Mouse (Mus musculus) c-Kit-positive CD71-negative TER-119-negative erythroid progenitor cells, embryonic 14.5 days (primary cell): ENCODE measurements around the gene Hmg20b.
A peak's percentile ranks its signal among the peaks of the same experiment; 100 is the strongest.

ENCODE experiments used
- DNase-seq: peaks from one replicate; pipeline ENCODE4 v3.0.0-alpha.2; 2013; ENCODE audit warnings: low read depth

The Hmg20b gene

GRCm38 (mm10) chr10:81378553-81379182 is 28.4 kb upstream of the Hmg20b start:
- peak; percentile 100 for DNase-seq

GRCm38 (mm10) chr10:81377793-81378552 is 27.7 kb upstream of the Hmg20b start, which contains the start of gene Fzr1:
TSS of gene Fzr1 (minus strand) at chr10:81378516.
- no peak for DNase-seq

GRCm38 (mm10) chr10:81377362-81377664 is 27.0 kb upstream of the Hmg20b start:
- DNase-seq: no peak

- DNase-seq: no peak
These were observed 26.5 kb upstream of the Hmg20b start for GRCm38 (mm10) chr10:81376561-81377361.

GRCm38 (mm10) chr10:81375322-81375721 is 25.0 kb upstream of the Hmg20b start:
- no peak for DNase-seq

GRCm38 (mm10) chr10:81367207-81367495 is 16.9 kb upstream of the Hmg20b start:
- no peak for DNase-seq

DNA sequence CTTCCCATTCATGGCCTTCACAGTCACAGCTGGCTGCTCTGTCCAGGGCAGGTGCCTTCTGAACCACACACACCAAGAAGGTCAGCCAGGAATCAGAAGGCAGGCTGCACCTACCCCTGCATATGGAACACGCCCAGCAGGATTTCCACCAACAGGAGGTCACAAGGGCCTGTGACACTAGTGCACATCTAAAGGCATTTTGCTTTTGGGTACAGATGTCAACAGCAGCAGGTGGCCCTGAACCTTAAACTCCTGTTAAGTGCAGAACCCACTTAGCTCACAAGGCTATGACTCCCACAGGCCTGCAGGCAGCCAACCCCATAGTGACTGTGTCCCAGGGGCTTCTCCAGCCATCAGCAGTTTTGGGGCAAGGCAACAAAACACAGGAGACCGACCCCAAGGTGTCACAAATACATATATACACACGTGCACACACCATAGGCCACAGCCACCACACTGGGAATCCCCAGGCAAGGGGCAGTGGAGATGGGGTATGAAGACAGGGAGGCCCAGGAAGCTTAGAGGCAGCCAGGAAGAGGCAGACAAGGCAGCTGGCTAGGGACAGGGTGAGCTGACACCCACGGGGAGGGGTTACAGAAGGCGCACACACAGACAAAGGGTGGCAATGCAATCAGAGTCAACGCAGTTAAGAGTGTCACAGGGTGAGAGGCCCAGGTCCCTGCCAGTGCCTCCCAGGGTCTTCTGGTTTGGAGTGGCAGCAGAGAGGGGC is 16.4 kb upstream of the Hmg20b start:
- DNase-seq: no peak

- DNase-seq: no peak
These were observed 15.6 kb upstream of the Hmg20b start, which contains the start of gene 4930404N11Rik for GRCm38 (mm10) chr10:81365672-81366476. TSS of gene 4930404N11Rik (minus strand) at chr10:81365816.

DNA sequence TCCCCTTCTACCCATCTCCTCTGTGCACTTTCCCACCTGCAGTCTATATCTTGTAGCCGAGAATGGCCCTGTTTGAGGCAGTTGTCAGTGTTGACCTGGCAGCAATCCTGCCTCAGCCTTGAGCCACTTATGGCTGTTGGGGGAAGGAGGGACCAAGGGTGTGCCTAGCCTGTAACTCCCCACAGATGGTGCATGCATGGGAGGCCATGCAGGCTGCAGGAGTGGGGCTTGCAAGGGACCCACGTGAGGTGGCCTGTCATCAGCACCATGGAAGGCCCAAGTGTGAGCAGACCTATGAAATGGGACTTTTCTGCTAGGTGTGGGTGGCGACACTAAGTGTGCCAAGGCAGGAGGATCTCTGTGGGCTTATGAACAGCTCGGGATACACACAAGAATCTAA is 14.8 kb upstream of the Hmg20b start:
- DNase-seq: no peak

DNA sequence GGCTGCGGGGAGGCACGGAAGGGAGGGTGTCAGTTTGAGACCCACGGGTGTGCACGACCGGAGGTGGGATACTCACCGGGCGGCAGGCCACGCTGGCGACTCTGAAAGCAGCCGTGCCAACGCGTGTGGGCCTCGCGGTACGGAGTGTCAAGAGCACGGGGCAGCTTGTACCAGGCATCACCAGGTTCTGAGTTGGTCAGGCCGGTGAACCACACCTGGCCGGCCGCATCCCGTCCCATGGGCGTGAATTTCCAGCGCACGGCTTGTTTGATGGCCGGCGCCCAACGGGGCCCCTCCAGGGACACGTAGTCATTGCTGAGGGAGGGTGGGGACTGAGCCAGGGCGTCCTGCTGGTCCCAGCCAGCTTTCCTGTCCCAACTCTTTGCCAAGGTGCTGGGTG is 14.4 kb upstream of the Hmg20b start:
- DNase-seq: no peak

DNA sequence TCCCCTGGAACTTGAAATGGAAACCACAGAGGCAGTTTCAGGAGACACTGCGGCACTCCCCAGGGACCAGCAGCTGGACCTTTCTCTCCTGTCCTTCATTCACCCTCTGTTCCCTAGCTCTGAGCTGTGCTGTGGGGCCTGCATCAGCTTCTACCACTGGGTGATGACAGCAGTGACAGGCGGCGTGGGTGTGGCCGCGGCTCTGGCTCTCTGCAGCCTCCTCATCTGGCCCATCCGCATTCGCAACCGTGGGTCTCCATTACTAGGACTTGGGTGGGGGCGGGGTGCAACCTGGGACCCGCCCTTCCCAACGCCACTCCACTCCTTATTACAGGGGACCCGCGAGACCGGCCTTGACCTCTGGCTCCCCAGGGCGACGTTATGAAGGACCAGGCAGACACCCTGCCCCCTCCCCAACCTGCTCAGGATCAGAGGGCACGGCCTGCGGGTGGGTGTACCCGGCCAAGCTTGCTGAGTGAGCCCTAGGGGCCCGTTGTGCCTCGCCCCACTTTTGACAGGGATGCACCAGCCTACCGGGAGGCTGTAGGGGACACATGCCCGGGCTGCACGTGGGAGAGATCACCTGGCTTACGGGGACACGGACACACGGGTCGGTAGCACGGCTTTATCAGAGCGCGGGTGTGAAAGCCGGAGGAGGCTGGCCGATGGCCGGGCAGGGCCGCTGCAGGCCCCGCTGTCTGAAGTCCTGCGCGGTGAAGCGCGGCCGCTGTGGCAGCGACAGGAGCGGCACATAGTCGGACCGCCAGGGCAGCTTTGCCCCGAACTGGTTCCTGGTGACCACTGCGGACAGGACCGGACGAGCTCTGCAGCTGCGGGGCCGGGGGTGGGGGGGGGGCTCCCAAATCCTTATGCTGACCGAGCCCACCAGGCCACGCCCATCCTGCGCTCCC is 13.4 kb upstream of the Hmg20b start:
- DNase-seq: no peak

- DNase-seq: no peak
These were observed 12.2 kb upstream of the Hmg20b start for GRCm38 (mm10) chr10:81362336-81362949.

DNA sequence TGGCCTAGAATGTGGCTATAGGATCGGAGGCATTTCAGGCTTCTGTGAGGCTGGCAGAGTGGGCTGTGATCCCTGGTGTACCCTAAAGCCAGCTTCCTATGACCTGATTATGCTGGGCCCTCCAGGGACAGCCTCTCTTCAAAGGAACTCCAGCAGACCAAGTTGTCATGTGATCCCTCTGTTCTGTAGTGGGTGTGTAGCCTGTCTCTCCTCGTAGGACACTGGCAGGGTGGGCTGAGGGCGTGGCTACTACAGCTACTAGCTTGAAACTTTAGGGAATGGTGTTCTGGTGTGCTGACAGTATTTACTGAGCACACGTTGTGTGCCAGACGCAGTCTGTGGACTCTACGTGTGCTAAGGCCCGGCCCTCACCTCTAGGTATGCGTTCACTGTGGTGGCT is 10.4 kb upstream of the Hmg20b start:
- no peak for DNase-seq

GRCm38 (mm10) chr10:81358841-81359240 is 8.6 kb upstream of the Hmg20b start:
- no peak for DNase-seq

DNA sequence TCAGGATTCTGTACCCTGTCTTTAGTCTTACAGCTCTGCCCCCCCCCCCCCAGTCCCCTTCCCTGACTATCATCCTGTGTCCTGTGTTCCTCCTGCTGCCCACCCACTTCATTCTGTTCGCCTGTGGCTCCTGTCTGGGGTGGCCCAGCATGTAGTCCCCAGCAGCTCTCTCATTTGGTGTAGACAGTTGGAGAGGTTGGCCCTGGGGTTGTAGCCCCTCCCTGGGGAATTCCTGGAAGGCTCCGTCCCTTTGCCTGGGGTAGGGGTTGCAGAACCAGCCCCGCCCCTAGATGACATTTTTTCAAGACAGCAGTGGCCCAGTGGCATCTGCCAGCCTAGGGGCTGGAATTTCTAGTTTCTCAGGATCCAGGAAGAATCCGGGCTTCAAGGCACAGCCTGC is 7.9 kb upstream of the Hmg20b start:
- no peak for DNase-seq

DNA sequence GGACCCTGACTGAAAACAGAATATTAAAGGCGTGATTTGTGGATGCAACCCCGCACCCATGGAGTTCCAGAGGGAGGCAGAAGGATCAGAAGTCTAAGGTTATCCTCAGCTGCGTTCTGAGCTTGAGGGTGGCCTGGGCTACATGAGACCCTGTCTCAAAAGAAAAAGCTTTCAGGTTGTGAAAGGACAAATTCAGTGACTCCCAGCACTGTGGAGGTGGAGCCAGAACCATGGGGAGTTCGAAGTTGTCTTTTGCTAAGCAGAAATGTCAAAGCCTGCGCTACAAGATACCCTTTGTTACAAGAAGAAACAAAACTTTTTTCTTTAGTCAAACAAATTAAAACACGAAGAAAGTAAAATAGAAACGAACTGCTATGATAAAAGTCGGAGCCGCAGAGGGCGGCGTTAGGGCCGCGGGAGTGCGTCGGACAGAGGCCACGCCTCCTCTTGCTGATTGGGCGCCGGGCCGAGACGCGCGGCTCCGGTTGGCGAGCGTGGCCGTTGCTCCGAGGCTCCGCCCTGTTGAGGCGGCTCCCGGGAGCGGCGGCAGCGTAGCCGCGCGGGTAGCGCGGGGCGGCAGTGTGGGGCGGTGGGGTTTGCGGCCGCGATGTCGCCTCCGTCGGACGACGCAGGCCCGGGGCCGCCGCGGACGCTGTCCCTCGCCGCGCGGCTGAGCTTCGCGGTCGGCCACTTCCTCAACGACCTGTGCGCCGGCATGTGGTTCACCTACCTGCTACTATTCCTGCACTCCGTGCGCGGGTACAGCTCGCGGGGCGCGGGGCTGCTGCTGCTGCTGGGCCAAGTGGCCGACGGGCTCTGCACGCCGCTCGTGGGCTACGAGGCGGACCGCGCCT is 6.9 kb upstream of the Hmg20b start, which contains the start of gene Mfsd12:
Gene Mfsd12 (plus strand): TSS at position 501 of the 854 bp plus-strand sequence.
- DNase-seq: peak; percentile 81

DNA sequence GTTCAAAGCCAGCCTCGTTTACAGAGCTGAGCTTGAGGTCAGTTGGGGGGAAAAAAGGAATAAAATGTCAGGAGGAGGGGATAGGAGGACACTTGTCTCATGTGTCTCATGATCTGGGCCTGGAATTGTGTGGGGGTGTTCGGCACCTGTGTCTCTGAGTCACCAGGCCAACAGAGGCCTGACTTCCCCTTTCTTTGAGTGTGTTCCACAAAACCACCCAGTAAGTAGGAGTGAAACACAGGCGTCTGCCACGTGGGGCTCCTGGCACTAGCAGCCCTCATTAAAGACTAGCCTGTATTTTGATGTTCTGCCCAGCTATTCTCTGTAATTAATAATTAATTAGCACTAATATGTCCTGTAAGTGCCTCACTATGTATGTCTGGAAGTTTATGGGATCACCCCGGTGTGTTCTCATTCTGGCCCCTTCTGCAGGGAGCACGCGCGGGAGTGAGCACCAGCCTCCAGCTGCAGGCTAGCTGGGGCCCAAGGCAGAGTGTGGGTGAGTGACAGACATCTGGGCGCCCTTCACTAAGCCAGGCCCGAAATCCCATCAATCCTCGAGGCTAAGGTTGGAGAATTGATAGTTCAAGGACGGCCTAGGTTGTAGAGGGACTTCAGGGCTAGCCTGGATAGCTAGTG is 6.2 kb upstream of the Hmg20b start:
- DNase-seq: no peak

DNA sequence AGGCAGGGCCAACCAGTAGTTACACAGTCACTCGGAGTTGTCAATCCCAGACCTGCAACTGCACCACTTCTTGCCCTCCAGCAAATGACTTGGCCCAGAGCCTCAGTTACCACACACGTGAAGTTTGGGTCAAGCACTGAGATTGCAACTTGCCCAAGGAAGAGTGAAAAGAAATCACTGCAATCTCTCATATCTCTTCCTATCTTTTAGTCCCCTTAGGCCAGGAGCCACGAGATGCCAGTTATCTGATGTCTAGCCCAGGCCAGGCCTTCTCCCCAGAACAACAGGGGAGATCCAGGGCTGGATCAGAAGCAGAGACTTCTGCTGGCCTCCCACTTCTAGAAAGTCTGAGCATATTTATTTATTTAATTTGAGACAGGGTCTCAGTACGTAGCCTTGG is 5.3 kb upstream of the Hmg20b start:
- DNase-seq: no peak
